Mouse (Mus musculus): ENCODE measurements around the gene Sez6l. TPM values are rescaled to one million over a fixed set of nuclear protein-coding genes. Genes with fewer than 3 reads are reported as not detected.

The Sez6l gene
- polyA plus RNA-seq, 1 experiment from 2014 or later, result 2.2 TPM

DNA sequence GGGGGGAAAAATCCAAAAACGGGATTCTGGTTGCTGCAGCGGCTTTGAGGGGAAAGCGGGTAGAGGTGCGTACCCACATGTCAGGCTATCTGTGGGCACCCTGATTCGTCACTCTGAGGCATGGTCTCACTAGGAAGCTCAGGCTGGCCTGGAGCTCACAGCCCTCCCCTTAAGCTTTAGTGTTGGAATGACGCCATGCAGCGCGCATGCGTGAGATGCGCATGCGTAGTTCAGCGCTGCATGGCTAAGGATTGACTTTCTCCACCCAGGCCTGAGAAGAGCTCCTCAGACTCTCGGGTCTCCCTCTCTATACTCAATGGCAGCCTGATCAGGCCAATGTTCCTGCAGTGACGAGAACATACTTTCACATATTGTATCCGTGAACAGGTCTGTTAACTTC is 24.2 kb downstream of the Sez6l start:
- H3K27ac ChIP-seq (ENCODE audit: low read length), result no peak overlapping the region
- no peaks in the 10 kb centered on the region for H3K9me3 ChIP-seq (replicated peaks; ENCODE audit: control insufficient read depth, low read length)
- H3K4me3 ChIP-seq (replicated peaks; ENCODE audit: low read length), result no peak overlapping the region
- 87% methylated on average over 15 of the region's 15 CpGs for WGBS
- no peak overlapping the region for H3K4me2 ChIP-seq (ENCODE audit: low read depth, low read length)
- no peaks in the 10 kb centered on the region for H3K36me3 ChIP-seq (ENCODE audit: control insufficient read depth, insufficient read depth, low read length)
- H3K27me3 ChIP-seq (ENCODE audit: control insufficient read depth, insufficient read depth, low read length), result no peaks in the 10 kb centered on the region
- peaks cover 5% of the 10 kb centered on the region; the same call in 1 of the 2 replicates for H3K4me1 ChIP-seq (ENCODE audit: control insufficient read depth, insufficient read depth, low read length)
- no peak overlapping the region for H3K9ac ChIP-seq (ENCODE audit: low read length)
- ATAC-seq (ENCODE audit: insufficient read depth, low FRiP score), result no peak

DNA sequence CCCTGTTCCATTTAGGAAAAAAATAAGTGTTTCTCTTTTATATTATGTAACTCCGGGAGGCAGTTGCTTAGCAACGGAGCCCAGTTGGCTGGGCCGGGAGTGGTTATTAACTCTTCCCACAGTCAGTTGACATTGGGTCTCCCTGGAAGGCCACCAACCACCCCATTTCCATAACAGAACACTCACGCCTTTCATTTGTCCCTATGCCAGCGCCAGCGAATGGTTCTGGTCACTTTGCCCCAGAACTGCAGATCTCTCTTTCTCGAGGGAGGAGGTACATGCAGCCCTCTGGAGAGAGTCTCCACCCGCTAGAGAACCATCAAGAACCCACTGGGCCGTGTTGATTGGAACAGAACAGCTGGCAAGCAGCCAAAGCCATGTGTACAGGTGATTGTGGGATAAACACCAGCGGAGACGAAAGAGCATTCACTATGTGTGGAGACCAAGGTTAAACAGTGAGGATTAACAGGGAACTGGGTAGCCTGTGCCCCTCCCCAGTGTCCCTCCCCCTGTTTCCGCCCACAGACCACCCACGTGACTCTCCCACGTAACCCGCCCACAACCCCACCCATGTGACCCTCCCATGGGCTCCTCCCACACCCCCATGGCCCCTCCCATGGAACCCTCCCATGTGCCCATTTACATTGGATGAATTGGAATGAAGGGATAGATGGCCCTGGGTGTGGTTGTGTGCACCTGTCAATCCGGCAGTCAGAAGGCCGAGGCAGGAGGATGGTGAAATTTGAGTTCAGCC is 24.8 kb downstream of the Sez6l start:
- no peak overlapping the region for H3K4me2 ChIP-seq (ENCODE audit: low read depth, low read length)
- H3K27ac ChIP-seq (ENCODE audit: low read length), result no peak overlapping the region
- 0 out of 2 replicates have a peak, but pooled peaks have one; percentile 34 for ATAC-seq (ENCODE audit: insufficient read depth, low FRiP score)
- H3K9me3 ChIP-seq (replicated peaks; ENCODE audit: control insufficient read depth, low read length), result no peaks in the 10 kb centered on the region
- H3K36me3 ChIP-seq (ENCODE audit: control insufficient read depth, insufficient read depth, low read length), result no peaks in the 10 kb centered on the region
- no peaks in the 10 kb centered on the region for H3K27me3 ChIP-seq (ENCODE audit: control insufficient read depth, insufficient read depth, low read length)
- H3K4me1 ChIP-seq (ENCODE audit: control insufficient read depth, insufficient read depth, low read length), result peaks cover 5% of the 10 kb centered on the region; the same call in 1 of the 2 replicates
- H3K9ac ChIP-seq (ENCODE audit: low read length), result no peak overlapping the region
- no peak overlapping the region for H3K4me3 ChIP-seq (replicated peaks; ENCODE audit: low read length)
- WGBS, result 44% methylated on average over 17 of the region's 17 CpGs

DNA sequence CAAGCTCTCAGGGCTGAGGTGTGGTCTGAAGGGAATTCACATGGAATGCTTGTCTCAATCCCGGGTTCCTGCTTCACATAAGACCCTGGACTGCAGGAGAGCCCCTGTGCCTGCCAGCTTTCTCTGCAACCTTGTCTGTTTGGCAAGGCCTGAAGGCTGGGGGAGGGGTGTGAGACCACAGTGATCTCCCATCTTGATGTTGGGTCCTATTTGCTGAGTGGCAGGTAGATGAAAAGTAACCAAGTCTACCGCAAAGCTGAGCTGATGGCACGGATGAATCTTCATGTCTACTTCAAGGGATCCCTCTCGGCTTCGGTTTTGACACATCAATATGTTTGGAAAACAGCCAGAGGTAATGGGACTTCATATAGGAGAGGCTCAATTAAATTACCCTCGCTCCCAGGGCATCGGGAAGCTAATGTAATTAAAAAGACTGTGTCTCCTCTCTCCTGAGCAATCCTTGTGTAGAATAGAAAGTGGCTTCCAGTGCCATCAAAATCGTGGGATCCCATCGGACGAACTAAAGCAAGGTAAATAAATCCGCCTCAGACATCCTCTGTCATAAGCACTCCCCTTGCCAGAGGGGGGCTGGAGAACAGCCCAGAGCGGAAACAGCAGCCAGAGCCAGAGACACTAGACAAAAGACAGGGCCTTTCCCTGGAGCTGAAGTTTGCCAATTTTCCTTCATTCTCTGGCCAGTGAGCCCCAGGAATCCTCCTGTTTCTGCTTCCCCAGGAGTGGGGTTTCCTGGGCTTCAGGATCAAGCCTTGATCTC is 28.0 kb downstream of the Sez6l start:
- no peaks in the 10 kb centered on the region for H3K36me3 ChIP-seq (ENCODE audit: control insufficient read depth, insufficient read depth, low read length)
- H3K9me3 ChIP-seq (replicated peaks; ENCODE audit: control insufficient read depth, low read length), result no peaks in the 10 kb centered on the region
- H3K4me2 ChIP-seq (ENCODE audit: low read depth, low read length), result no peak overlapping the region
- H3K4me1 ChIP-seq (ENCODE audit: control insufficient read depth, insufficient read depth, low read length), result peaks cover 5% of the 10 kb centered on the region; the same call in 1 of the 2 replicates
- peak overlapping the region; percentile 20; the same call in 1 of the 2 replicates for H3K27ac ChIP-seq (ENCODE audit: low read length)
- H3K4me3 ChIP-seq (replicated peaks; ENCODE audit: low read length), result no peak overlapping the region
- no peak overlapping the region for H3K9ac ChIP-seq (ENCODE audit: low read length)
- peak; percentile 22; the same call in 1 of the 2 replicates for ATAC-seq (ENCODE audit: insufficient read depth, low FRiP score)
- H3K27me3 ChIP-seq (ENCODE audit: control insufficient read depth, insufficient read depth, low read length), result no peaks in the 10 kb centered on the region
- 50% methylated on average over 12 of the region's 12 CpGs for WGBS

DNA sequence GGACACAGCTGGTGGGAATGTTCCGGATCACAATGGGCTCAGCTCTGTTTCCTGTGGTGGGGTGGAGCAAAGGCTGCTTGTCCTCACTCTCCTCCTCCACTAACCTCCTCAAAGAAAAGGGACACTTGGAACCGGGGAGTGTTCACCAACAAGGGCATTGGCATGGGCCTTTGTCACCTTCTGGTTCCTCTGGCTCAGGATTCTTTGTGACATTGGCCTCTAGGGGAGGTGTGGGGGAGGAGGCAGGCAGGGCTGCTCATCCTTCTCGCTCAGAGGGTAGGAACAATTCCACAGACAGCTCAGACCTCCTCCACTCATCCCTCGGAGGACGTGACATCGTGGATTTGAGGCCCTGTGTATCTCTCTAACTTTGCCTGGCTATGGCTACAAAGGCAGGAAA is 30.2 kb downstream of the Sez6l start:
- H3K4me1 ChIP-seq (ENCODE audit: control insufficient read depth, insufficient read depth, low read length), result peaks cover 5% of the 10 kb centered on the region; the same call in 1 of the 2 replicates
- no peak overlapping the region for H3K9ac ChIP-seq (ENCODE audit: low read length)
- no peaks in the 10 kb centered on the region for H3K27me3 ChIP-seq (ENCODE audit: control insufficient read depth, insufficient read depth, low read length)
- no peaks in the 10 kb centered on the region for H3K36me3 ChIP-seq (ENCODE audit: control insufficient read depth, insufficient read depth, low read length)
- no peak overlapping the region for H3K27ac ChIP-seq (ENCODE audit: low read length)
- H3K9me3 ChIP-seq (replicated peaks; ENCODE audit: control insufficient read depth, low read length), result no peaks in the 10 kb centered on the region
- no peak for ATAC-seq (ENCODE audit: insufficient read depth, low FRiP score)
- WGBS, result 68% methylated on average over 6 of the region's 6 CpGs
- no peak overlapping the region for H3K4me3 ChIP-seq (replicated peaks; ENCODE audit: low read length)
- no peak overlapping the region for H3K4me2 ChIP-seq (ENCODE audit: low read depth, low read length)

DNA sequence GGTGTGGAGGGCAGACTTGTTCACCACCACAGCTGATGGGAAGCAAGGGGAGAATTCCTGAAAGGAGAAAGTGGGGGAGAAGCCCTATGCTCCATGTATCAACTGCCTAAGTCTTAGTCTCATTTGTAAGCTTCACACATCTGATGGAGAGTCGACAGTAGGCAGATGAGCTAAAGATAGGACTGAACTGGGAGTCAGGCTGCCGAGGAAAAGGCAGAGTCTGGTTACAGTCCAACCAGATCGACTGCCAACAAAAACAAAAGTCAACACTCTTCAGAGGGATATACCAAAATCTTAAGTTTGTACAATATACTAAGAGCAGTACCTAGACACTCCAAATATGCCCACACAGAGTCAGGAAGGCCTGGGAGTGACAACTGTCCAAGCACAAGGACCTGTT is 38.7 kb downstream of the Sez6l start:
- H3K27ac ChIP-seq (ENCODE audit: low read length), result no peak overlapping the region
- no peak for ATAC-seq (ENCODE audit: insufficient read depth, low FRiP score)
- no peaks in the 10 kb centered on the region for H3K27me3 ChIP-seq (ENCODE audit: control insufficient read depth, insufficient read depth, low read length)
- WGBS, result 34% methylated on average over 3 of the region's 3 CpGs
- no peak overlapping the region for H3K4me3 ChIP-seq (replicated peaks; ENCODE audit: low read length)
- H3K4me2 ChIP-seq (ENCODE audit: low read depth, low read length), result no peak overlapping the region
- H3K4me1 ChIP-seq (ENCODE audit: control insufficient read depth, insufficient read depth, low read length), result no peaks in the 10 kb centered on the region
- no peak overlapping the region for H3K9ac ChIP-seq (ENCODE audit: low read length)
- H3K9me3 ChIP-seq (replicated peaks; ENCODE audit: control insufficient read depth, low read length), result no peaks in the 10 kb centered on the region
- no peaks in the 10 kb centered on the region for H3K36me3 ChIP-seq (ENCODE audit: control insufficient read depth, insufficient read depth, low read length)

DNA sequence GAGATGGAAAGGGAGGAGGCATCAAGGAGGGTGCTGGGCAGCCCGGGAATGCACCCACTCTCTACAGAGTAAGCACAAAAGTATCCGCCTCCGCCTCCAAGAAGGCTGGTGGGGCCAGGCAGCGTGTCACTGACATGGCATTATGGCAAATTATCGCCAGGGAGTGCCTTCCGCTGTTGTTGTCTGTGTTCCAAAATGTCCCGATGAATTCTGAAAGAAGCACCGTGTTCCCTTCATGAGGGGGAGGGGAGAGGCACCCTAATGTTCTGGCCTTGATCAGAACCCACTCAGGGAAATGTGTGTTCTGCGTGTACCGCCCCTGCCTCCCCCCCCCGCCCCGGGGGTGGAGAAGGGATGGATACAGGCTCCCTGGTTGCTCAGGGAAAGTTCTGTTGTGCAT is 41.1 kb downstream of the Sez6l start:
- Histone ChIP-seq H3K4me3 (replicated peaks; ENCODE audit: low read length) (no peak overlapping the region), H3K4me1 (ENCODE audit: control insufficient read depth, insufficient read depth, low read length) (no peaks in the 10 kb centered on the region), H3K4me2 (ENCODE audit: low read depth, low read length) (no peak overlapping the region), H3K27me3 (ENCODE audit: control insufficient read depth, insufficient read depth, low read length) (no peaks in the 10 kb centered on the region), H3K36me3 (ENCODE audit: control insufficient read depth, insufficient read depth, low read length) (no peaks in the 10 kb centered on the region), H3K27ac (ENCODE audit: low read length) (no peak overlapping the region), H3K9ac (ENCODE audit: low read length) (no peak overlapping the region), H3K9me3 (replicated peaks; ENCODE audit: control insufficient read depth, low read length) (peaks cover 7% of the 10 kb centered on the region; the same call in 1 of the 2 replicates)
- 64% methylated on average over 12 of the region's 12 CpGs for WGBS
- no peak for ATAC-seq (ENCODE audit: insufficient read depth, low FRiP score)

DNA sequence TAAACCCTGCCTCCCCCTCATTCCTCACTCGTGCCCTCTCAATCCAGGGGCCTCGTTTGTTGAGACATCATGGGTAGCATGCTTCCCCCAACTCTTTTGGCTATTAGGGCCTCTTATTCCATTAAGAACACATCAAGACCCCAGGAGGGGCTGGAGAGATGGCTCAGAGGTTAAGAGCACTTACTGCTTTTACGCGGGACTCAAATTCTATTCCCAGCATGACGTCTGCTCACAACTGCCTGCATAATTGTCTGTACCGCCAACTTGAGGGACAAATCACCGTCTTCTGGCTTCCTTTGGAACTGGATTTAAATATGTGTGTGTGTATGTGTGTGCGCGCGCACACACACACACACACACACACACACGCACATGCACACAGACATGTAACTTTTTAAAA is 42.8 kb downstream of the Sez6l start:
- WGBS, result 49% methylated on average over 11 of the region's 11 CpGs
- H3K9ac ChIP-seq (ENCODE audit: low read length), result no peak overlapping the region
- peaks cover 7% of the 10 kb centered on the region; the same call in 1 of the 2 replicates for H3K9me3 ChIP-seq (replicated peaks; ENCODE audit: control insufficient read depth, low read length)
- H3K4me2 ChIP-seq (ENCODE audit: low read depth, low read length), result no peak overlapping the region
- ATAC-seq (ENCODE audit: insufficient read depth, low FRiP score), result no peak
- H3K27me3 ChIP-seq (ENCODE audit: control insufficient read depth, insufficient read depth, low read length), result no peaks in the 10 kb centered on the region
- H3K27ac ChIP-seq (ENCODE audit: low read length), result no peak overlapping the region
- H3K4me1 ChIP-seq (ENCODE audit: control insufficient read depth, insufficient read depth, low read length), result no peaks in the 10 kb centered on the region
- H3K4me3 ChIP-seq (replicated peaks; ENCODE audit: low read length), result no peak overlapping the region
- H3K36me3 ChIP-seq (ENCODE audit: control insufficient read depth, insufficient read depth, low read length), result no peaks in the 10 kb centered on the region

DNA sequence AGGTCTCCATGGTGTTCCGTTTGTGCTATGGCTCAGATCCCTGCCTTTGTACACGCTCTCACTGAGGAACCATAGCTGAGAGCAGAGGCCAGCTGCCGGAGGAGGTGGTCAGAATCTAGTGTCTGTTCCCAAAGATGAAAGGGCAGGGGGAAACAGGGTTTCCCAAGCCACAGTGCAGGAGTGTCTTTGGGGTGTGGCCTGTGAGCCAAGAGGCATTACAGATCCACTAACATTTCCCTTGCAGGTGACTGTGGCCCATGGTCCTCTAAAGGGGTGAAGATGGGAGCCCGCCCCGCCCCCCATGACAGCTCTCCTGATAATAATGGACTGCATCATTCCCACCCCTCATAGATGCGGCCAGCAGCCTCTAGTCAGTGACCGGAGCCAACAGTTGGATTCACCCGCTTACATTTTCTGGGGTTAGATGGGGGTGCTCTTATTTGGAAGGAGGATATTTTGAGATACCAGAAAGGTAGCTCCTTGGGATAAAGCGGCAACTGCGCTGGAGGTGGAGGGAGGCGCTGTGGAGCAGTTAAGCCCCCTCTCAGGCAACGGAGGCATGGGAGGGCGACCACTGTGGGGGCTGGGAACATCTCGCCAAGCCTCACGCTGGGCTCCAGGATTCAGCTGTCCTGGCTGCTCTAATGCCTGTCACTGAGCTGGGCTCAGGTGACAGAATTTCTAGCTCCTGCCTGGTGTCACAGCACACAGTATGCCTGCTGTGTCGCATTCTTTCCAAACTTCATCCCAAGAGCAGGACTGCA is 43.5 kb downstream of the Sez6l start:
- Histone ChIP-seq H3K27ac (ENCODE audit: low read length) (no peak overlapping the region), H3K9me3 (replicated peaks; ENCODE audit: control insufficient read depth, low read length) (peaks cover 7% of the 10 kb centered on the region; the same call in 1 of the 2 replicates), H3K9ac (ENCODE audit: low read length) (no peak overlapping the region), H3K4me3 (replicated peaks; ENCODE audit: low read length) (no peak overlapping the region), H3K27me3 (ENCODE audit: control insufficient read depth, insufficient read depth, low read length) (no peaks in the 10 kb centered on the region), H3K4me1 (ENCODE audit: control insufficient read depth, insufficient read depth, low read length) (no peaks in the 10 kb centered on the region), H3K36me3 (ENCODE audit: control insufficient read depth, insufficient read depth, low read length) (no peaks in the 10 kb centered on the region), H3K4me2 (ENCODE audit: low read depth, low read length) (no peak overlapping the region)
- no peak for ATAC-seq (ENCODE audit: insufficient read depth, low FRiP score)
- 53% methylated on average over 16 of the region's 16 CpGs for WGBS
